Mouse (Mus musculus) lung, postnatal 0 days (tissue): Measurements from ENCODE around the gene Slc25a54. TPM values are rescaled to one million over a fixed set of nuclear protein-coding genes. Genes with fewer than 3 reads are reported as not detected.

ENCODE experiments used
- ATAC-seq: fragments of 200-750 bp; cut with Nextera tagmentation; 2 replicates; pipeline ENCODE4 v1.8.0; 2017; ENCODE audit warnings: moderate library complexity
- DNase-seq: peaks from one replicate; pipeline ENCODE4 v3.0.0-alpha.2; 2016; ENCODE audit warnings: low spot score
- H3K27ac ChIP-seq: fragments of 300-500 bp; sonication (generic); 2 replicates; pipeline ENCODE4 v1.5.1; 2014; ENCODE audit warnings: antibody characterized with exemption, mild to moderate bottlenecking, low read length, mixed read lengths
- H3K27me3 ChIP-seq: fragments of 300-500 bp; sonication (generic); replicated peaks from 2 replicates; pipeline ENCODE4 v1.6.1; 2014; ENCODE audit warnings: low read length, mixed read lengths; ENCODE audit not compliant: insufficient read depth
- H3K36me3 ChIP-seq: fragments of 300-500 bp; sonication (generic); 2 replicates; pipeline ENCODE4 v1.6.1; 2014; ENCODE audit warnings: low read length, mixed read lengths; ENCODE audit not compliant: insufficient read depth
- H3K4me1 ChIP-seq: fragments of 300-500 bp; sonication (generic); 2 replicates; pipeline ENCODE4 v1.6.1; 2014; ENCODE audit warnings: antibody characterized with exemption, low read depth, low read length, mixed read lengths; ENCODE audit not compliant: insufficient read depth
- H3K4me2 ChIP-seq: fragments of 300-500 bp; sonication (generic); replicated peaks from 2 replicates; pipeline ENCODE4 v1.6.1; 2014; ENCODE audit warnings: low read depth, mild to moderate bottlenecking, low read length, moderate library complexity, mixed read lengths
- H3K4me3 ChIP-seq: fragments of 300-500 bp; sonication (generic); 2 replicates; pipeline ENCODE4 v1.5.1; 2014; ENCODE audit warnings: low read depth, low read length
- H3K9ac ChIP-seq: fragments of 300-500 bp; sonication (generic); replicated peaks from 2 replicates; pipeline ENCODE4 v1.6.1; 2014; ENCODE audit warnings: low read depth, mild to moderate bottlenecking
- H3K9me3 ChIP-seq: fragments of 300-500 bp; sonication (generic); 2 replicates; pipeline ENCODE4 v1.6.1; 2016; ENCODE audit warnings: low read length, mixed read lengths
- CTCF ChIP-seq: IDR thresholded peaks from 2 replicates; pipeline ENCODE4 v1.5.1; 2016; ENCODE audit warnings: antibody characterized with exemption, mild to moderate bottlenecking
- EP300 ChIP-seq: IDR thresholded peaks from 2 replicates; pipeline ENCODE4 v1.6.1; 2016; ENCODE audit warnings: antibody characterized with exemption, mild to moderate bottlenecking, control low read depth
- whole genome bisulfite sequencing: fragments of 180-500 bp; shearing (Covaris S2); extraction: QIAGEN DNeasy Blood & Tissue Kit; methylation state at CpG from one replicate; pipeline ENCODE4 v1.1.7; 2014; 5-methylcytosine and 5-hydroxymethylcytosine counted together
- polyA plus RNA-seq: library from polyadenylated mRNA; unstranded; fragments of >200 nt; fragmentation: Nextera tagmentation; extraction: Ambion mirVana; gene quantifications from 2 replicates; pipeline ENCODE4 v1.2.1, GENCODE M21; 2015

The Slc25a54 gene
- not detected in 2 replicates for polyA plus RNA-seq

DNA sequence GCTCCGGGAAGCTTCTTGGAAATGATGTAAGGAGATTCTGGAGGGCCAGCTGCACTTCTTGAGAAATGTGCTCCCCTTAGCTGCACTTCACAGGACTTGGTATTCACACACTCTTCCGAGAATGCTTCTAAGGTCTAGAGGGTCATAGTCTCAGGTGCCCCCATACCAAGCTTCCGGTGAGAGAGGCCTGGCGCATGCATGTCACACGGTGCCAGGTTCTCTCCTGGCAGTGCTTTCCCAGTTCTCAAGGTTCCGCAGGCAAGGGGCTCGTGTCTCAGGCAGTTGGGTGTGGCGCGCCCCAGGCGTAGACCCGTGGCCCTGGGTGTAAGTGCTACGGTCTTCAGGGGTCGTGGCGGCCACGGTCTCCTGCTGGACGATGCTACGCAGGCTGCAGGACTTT, at the start of gene Slc25a54:
Gene Slc25a54, plus strand, starts transcription at position 301 of the 400 bp plus-strand sequence.
- 93% methylated on average over 17 of the region's 17 CpGs for whole genome bisulfite sequencing
- DNase-seq (no peak), ATAC-seq (no peak)
- Histone ChIP-seq H3K4me1 (no peaks in the 10 kb centered on the region), H3K9ac (no peak within 1 kb of the TSS), H3K4me2 (no peak within 1 kb of the TSS), H3K27ac (no peak within 1 kb of the TSS), H3K9me3 (no peaks in the 10 kb centered on the region), H3K36me3 (no peaks in the 10 kb centered on the region), H3K4me3 (no peak within 1 kb of the TSS), H3K27me3 (no peaks in the 10 kb centered on the region)
- no peak for TF ChIP-seq CTCF
- TF ChIP-seq EP300: no peak

DNA sequence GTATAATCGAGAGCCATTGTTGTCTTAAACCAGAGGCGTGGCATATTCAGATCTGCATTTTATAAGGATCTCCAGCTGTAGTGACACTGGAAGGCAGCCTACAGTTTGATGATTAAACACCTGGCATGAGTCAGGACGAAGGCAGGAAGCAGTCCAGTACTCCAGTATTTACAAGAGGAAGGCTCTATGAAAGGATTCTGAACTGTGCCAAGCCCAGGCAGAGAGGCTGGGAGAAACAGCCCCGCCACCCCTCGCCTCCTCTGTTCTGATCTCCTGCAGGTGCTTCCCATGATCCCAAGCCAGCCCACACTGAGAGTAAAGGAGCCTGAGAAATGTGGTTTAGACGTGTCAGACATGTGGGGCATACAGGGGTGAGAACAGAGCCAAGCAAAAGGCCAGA, 49.5 kb upstream of the Slc25a54 start:
- WGBS: 18% methylated on average over 6 of the region's 6 CpGs
- Histone ChIP-seq H3K27ac (no peak overlapping the region), H3K4me3 (no peak overlapping the region), H3K36me3 (no peaks in the 10 kb centered on the region), H3K4me2 (no peak overlapping the region), H3K9me3 (no peaks in the 10 kb centered on the region), H3K4me1 (no peaks in the 10 kb centered on the region), H3K27me3 (no peaks in the 10 kb centered on the region), H3K9ac (no peak overlapping the region)
- DNase-seq (peak; percentile 85), ATAC-seq (peak; percentile 57)
- TF ChIP-seq CTCF: no peak
- TF ChIP-seq EP300: 0 out of 2 replicates have a peak, but pooled peaks have one; percentile 33

DNA sequence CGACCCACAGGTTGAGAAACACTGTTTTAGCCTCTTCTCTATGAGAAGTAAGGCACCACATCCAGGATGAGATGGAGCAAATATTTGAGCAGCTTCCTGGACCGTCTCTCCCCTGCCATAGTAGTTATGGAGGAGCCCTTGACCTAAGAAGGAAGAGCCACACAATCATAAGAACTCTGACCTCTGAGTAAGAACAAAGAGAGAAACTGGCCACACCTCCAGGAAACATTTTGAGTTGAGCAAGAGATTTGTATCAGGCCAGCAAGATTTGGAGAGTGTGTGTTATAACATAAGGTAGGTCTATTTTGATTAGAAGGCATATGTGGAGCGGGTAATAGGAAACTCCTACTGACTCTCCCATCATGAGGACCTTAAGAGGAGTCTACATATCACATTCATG, 48.6 kb upstream of the Slc25a54 start:
- WGBS: 57% methylated on average over 3 of the region's 3 CpGs

DNA sequence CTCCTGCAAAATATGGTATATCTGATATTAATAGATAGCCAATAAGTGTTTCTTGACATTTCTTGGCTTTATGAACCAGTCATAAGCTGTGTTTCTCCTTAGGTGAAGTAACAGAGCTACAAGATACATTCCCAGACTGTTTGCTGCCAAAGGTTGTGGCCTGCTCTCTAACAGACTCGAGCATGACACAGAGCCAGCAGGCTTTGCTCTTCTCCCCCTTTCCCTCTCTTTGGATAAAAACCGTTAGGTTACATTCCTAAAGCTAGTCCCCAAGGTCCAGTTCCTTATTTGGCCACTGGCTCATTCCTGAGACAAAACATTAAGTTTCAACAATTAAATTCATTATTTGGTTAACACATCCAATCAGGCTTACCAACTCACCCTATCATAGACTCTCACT, 48.0 kb upstream of the Slc25a54 start:
- TF ChIP-seq CTCF (no peak), EP300 (no peak)
- Histone ChIP-seq H3K36me3 (no peaks in the 10 kb centered on the region), H3K27me3 (no peaks in the 10 kb centered on the region), H3K9ac (no peak overlapping the region), H3K4me2 (no peak overlapping the region), H3K27ac (no peak overlapping the region), H3K4me1 (no peaks in the 10 kb centered on the region), H3K4me3 (no peak overlapping the region), H3K9me3 (no peaks in the 10 kb centered on the region)
- no peak for ATAC-seq
- no peak for DNase-seq
- WGBS: 32% methylated on average over 2 of the region's 2 CpGs

More for the DNA sequence above, 48.6 kb upstream of the Slc25a54 start:
- no peaks in the 10 kb centered on the region for H3K36me3 ChIP-seq
- no peak overlapping the region for H3K27ac ChIP-seq
- no peak overlapping the region for H3K4me2 ChIP-seq
- no peak overlapping the region for H3K9ac ChIP-seq
- no peaks in the 10 kb centered on the region for H3K4me1 ChIP-seq
- no peak overlapping the region for H3K4me3 ChIP-seq
- H3K27me3 ChIP-seq: no peaks in the 10 kb centered on the region
- DNase-seq (peak; percentile 47), ATAC-seq (no peak)
- TF ChIP-seq EP300 (no peak), CTCF (no peak)
- H3K9me3 ChIP-seq: no peaks in the 10 kb centered on the region

DNA sequence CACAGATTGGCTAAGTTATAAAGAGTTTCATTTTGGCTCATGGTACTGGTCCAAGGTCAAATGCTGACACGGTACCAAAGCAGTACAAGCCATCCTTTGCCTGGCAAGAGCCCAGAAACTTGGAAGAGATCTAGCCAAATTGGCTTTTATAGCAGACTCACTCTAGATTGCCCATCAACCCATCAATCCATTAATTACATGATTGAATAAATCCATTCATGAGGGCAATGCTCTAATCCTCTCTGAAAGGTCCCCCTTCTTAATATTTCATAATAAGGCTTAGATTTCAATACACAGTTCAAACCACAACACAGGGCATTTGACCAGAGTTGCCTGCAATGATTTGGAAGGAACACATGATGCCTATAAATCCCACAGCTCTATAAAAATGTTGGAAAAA, 45.9 kb upstream of the Slc25a54 start:
- H3K9me3 ChIP-seq: no peaks in the 10 kb centered on the region
- no peaks in the 10 kb centered on the region for H3K27me3 ChIP-seq
- H3K9ac ChIP-seq: no peak overlapping the region
- WGBS: 63% methylated on average over 1 of the region's 1 CpGs
- no peak for ATAC-seq
- H3K4me1 ChIP-seq: no peaks in the 10 kb centered on the region
- no peak for DNase-seq
- TF ChIP-seq CTCF (no peak), EP300 (no peak)
- no peak overlapping the region for H3K27ac ChIP-seq
- no peak overlapping the region for H3K4me2 ChIP-seq
- H3K36me3 ChIP-seq: no peaks in the 10 kb centered on the region
- no peak overlapping the region for H3K4me3 ChIP-seq

DNA sequence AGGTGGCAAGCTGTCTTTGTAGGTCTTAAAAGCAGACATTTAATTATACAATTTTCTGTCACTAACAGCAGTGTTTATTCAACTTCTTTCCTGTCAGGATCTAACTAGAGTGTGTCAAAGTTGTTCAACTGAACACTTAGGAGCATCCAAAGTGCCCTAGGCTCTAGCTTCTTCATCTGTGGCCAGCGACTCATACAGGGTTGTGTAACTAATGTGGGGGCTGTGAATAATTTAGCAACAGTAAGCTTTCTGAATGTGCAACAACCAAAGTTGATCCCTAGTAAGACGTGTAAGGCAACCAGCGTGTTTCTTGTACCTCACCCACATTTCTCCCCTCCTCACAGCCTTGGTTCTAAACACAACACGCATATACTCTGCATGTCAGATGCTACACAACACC, 39.4 kb upstream of the Slc25a54 start:
- WGBS: 81% methylated on average over 4 of the region's 4 CpGs

DNA sequence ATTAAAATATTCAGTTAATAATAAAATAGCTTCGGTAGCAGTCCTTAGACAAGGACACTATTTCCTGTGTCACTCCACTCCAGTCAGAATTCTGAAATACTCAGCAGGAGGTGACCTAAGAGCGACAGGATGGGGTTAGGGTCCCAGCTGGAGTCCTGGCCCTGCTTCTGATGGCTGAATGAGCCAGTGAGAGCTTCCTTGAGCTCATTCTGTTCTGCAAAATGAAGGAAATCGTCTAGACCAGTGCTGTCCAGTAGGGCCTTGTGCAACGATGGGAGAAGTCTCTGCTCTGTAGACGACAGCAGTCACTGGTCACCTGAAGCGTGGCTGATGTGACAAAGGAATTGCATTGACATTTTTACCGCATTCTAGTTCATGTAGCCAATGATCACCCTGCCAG, 36.9 kb upstream of the Slc25a54 start:
- no peaks in the 10 kb centered on the region for H3K36me3 ChIP-seq
- H3K4me1 ChIP-seq: no peaks in the 10 kb centered on the region
- no peak overlapping the region for H3K27ac ChIP-seq
- H3K4me2 ChIP-seq: no peak overlapping the region
- H3K4me3 ChIP-seq: no peak overlapping the region
- TF ChIP-seq EP300: no peak
- no peak for TF ChIP-seq CTCF
- H3K9me3 ChIP-seq: no peaks in the 10 kb centered on the region
- no peak for ATAC-seq
- WGBS: 69% methylated on average over 7 of the region's 7 CpGs
- H3K27me3 ChIP-seq: no peaks in the 10 kb centered on the region
- no peak for DNase-seq
- no peak overlapping the region for H3K9ac ChIP-seq

More for the DNA sequence above, 39.4 kb upstream of the Slc25a54 start:
- no peak for DNase-seq
- no peak overlapping the region for H3K4me3 ChIP-seq
- H3K9ac ChIP-seq: no peak overlapping the region
- H3K27ac ChIP-seq: no peak overlapping the region
- H3K4me2 ChIP-seq: no peak overlapping the region
- no peaks in the 10 kb centered on the region for H3K27me3 ChIP-seq
- TF ChIP-seq EP300 (no peak), CTCF (no peak)
- ATAC-seq: no peak
- no peaks in the 10 kb centered on the region for H3K4me1 ChIP-seq
- no peaks in the 10 kb centered on the region for H3K36me3 ChIP-seq
- H3K9me3 ChIP-seq: no peaks in the 10 kb centered on the region
